ENCODE assay signal across 32 mouse cellular contexts in genomic region chr1:34582218-34582617, GRCm38 (mm10). TPM values are rescaled to one million over a fixed set of nuclear protein-coding genes. Genes with fewer than 3 reads are reported as not detected.
DNase-seq lines count a peak whose midpoint lies in the region; ATAC-seq and TF ChIP-seq lines count a peak whose summit lies in the region.
"Had no signal": no experiment of that assay in that cellular context is flagged by ENCODE, and none has a peak within 500 bp of the region (broad histone marks: within the 10 kb centered on the region; RNA-seq: fewer than 3 reads in every experiment).

No protein-coding gene starts in this region.

- H3K4me3 ChIP-seq in intestine, embryonic 14.5 days (ENCODE audit: low read depth, low read length) = no peak overlapping the region
- H3K4me3 ChIP-seq in intestine, postnatal 0 days (ENCODE audit: low read depth, low read length) = no peak overlapping the region
- 0 out of 2 replicates have a peak overlapping the region, but pooled peaks have one; percentile 5 for H3K4me3 ChIP-seq in midbrain, embryonic 16.5 days (ENCODE audit: low read depth, low read length)
- no peak overlapping the region for H3K4me3 ChIP-seq in midbrain, embryonic 13.5 days (replicated peaks)
- no peak overlapping the region for H3K4me3 ChIP-seq in midbrain, postnatal 0 days (ENCODE audit: low read depth, low read length)
- H3K4me3 ChIP-seq: embryonic facial prominence, embryonic 10.5 days; embryonic facial prominence, embryonic 15.5 days; forebrain, embryonic 13.5 days; limb, embryonic 10.5 days; limb, embryonic 15.5 days; liver, embryonic 13.5 days; stomach, embryonic 15.5 days had no signal

- H3K36me3 ChIP-seq in intestine, embryonic 14.5 days (ENCODE audit: control insufficient read depth, insufficient read depth, low read length) = no peaks in the 10 kb centered on the region
- H3K36me3 ChIP-seq in intestine, postnatal 0 days (ENCODE audit: control insufficient read depth, insufficient read depth) = no peaks in the 10 kb centered on the region
- H3K36me3 ChIP-seq in midbrain, embryonic 16.5 days (ENCODE audit: control insufficient read depth, insufficient read depth, low read length) = peaks cover 8% of the 10 kb centered on the region; the same call in 1 of the 2 replicates
- peaks cover 8% of the 10 kb centered on the region for H3K36me3 ChIP-seq in midbrain, embryonic 13.5 days
- H3K36me3 ChIP-seq in midbrain, postnatal 0 days (ENCODE audit: insufficient read depth, low read length) = peaks cover 8% of the 10 kb centered on the region
- H3K36me3 ChIP-seq: embryonic facial prominence, embryonic 10.5 days; embryonic facial prominence, embryonic 15.5 days; limb, embryonic 10.5 days; limb, embryonic 15.5 days; liver, embryonic 13.5 days; stomach, embryonic 15.5 days had no signal

- 64% methylated on average over 6 of the region's 6 CpGs for WGBS in intestine, embryonic 14.5 days
- WGBS in intestine, postnatal 0 days = 76% methylated on average over 6 of the region's 6 CpGs
- 57% methylated on average over 6 of the region's 6 CpGs for WGBS in midbrain, embryonic 16.5 days
- 70% methylated on average over 6 of the region's 6 CpGs for WGBS in midbrain, embryonic 13.5 days
- 57% methylated on average over 6 of the region's 6 CpGs for WGBS in midbrain, postnatal 0 days

- DNase-seq in cerebellum, postnatal 25 days = peak; percentile 20 to 51
- peak; percentile 13 for DNase-seq in intestine, embryonic 14.5 days (ENCODE audit: low spot score)
- DNase-seq in midbrain, postnatal 0 days (ENCODE audit: low spot score) = no peak
- DNase-seq in right cerebral cortex, postnatal 4 days = no peak
- DNase-seq: adrenal gland, postnatal 25 days; gastrocnemius, postnatal 14 days; heart, postnatal 14 days; kidney, adult 2 months; kidney, postnatal 4 days; layer of hippocampus, adult 9-11 months; liver, embryonic 13.5 days; lung, adult 18-20 months; right cerebral cortex, postnatal 14 days had no signal

- H3K9ac ChIP-seq in intestine, embryonic 14.5 days (ENCODE audit: low read length) = no peak overlapping the region
- H3K9ac ChIP-seq in intestine, postnatal 0 days (ENCODE audit: low read depth, low read length) = no peak overlapping the region
- H3K9ac ChIP-seq in midbrain, embryonic 16.5 days (ENCODE audit: low read depth, low read length) = no peak overlapping the region; the same call in 1 of the 2 replicates
- no peak overlapping the region for H3K9ac ChIP-seq in midbrain, embryonic 13.5 days (replicated peaks)
- peak overlapping the region; percentile 29; the same call in 1 of the 2 replicates for H3K9ac ChIP-seq in midbrain, postnatal 0 days (replicated peaks; ENCODE audit: low read length, poor library complexity, severe bottlenecking)
- H3K9ac ChIP-seq: embryonic facial prominence, embryonic 15.5 days; forebrain, embryonic 13.5 days; limb, embryonic 15.5 days; liver, embryonic 13.5 days; stomach, embryonic 15.5 days had no signal

- no peak for TF ChIP-seq CTCF in intestine, postnatal 0 days (IDR thresholded peaks at IDR 0.05; ENCODE audit: low read depth)
- no peak for TF ChIP-seq CTCF in midbrain, postnatal 0 days (IDR thresholded peaks at IDR 0.05)

- ATAC-seq in cerebellum, adult (ENCODE audit: insufficient number of reproducible peaks, low FRiP score, low TSS enrichment) = no peak
- ATAC-seq in intestine, embryonic 14.5 days (replicated peaks; ENCODE audit: low FRiP score, low TSS enrichment, low read depth) = no peak
- no peak for ATAC-seq in intestine, postnatal 0 days
- no peak for ATAC-seq in midbrain, embryonic 16.5 days
- ATAC-seq in midbrain, embryonic 13.5 days = no peak
- ATAC-seq in midbrain, postnatal 0 days (ENCODE audit: low FRiP score) = no peak
- ATAC-seq: forebrain, embryonic 13.5 days; lung, postnatal 0 days had no signal

- no peaks in the 10 kb centered on the region for H3K4me1 ChIP-seq in intestine, embryonic 14.5 days (replicated peaks; ENCODE audit: control insufficient read depth, insufficient read depth, low read length)
- no peaks in the 10 kb centered on the region for H3K4me1 ChIP-seq in intestine, postnatal 0 days (replicated peaks; ENCODE audit: control insufficient read depth, insufficient read depth, low read length)
- H3K4me1 ChIP-seq in midbrain, embryonic 16.5 days (ENCODE audit: control insufficient read depth, insufficient read depth, low read length) = peaks cover 34% of the 10 kb centered on the region
- peaks cover 45% of the 10 kb centered on the region for H3K4me1 ChIP-seq in midbrain, embryonic 13.5 days (replicated peaks)
- H3K4me1 ChIP-seq in midbrain, postnatal 0 days (ENCODE audit: insufficient read depth, low read length) = peaks cover 9% of the 10 kb centered on the region; the same call in 1 of the 2 replicates

- H3K27ac ChIP-seq in intestine, embryonic 14.5 days (ENCODE audit: low read depth) = no peak overlapping the region
- H3K27ac ChIP-seq in intestine, postnatal 0 days (ENCODE audit: low read depth, low read length) = no peak overlapping the region
- H3K27ac ChIP-seq in midbrain, embryonic 16.5 days (ENCODE audit: low read length) = no peak overlapping the region
- no peak overlapping the region for H3K27ac ChIP-seq in midbrain, embryonic 13.5 days
- H3K27ac ChIP-seq in midbrain, postnatal 0 days (ENCODE audit: low read depth, low read length) = no peak overlapping the region
- H3K27ac ChIP-seq: embryonic facial prominence, embryonic 10.5 days; embryonic facial prominence, embryonic 15.5 days; forebrain, embryonic 13.5 days; limb, embryonic 10.5 days; limb, embryonic 15.5 days; liver, embryonic 13.5 days; macrophage; stomach, embryonic 15.5 days had no signal

- H3K9me3 ChIP-seq in intestine, embryonic 14.5 days (ENCODE audit: control insufficient read depth, low read length) = no peaks in the 10 kb centered on the region
- H3K9me3 ChIP-seq in intestine, postnatal 0 days (ENCODE audit: control insufficient read depth) = no peaks in the 10 kb centered on the region
- no peaks in the 10 kb centered on the region for H3K9me3 ChIP-seq in midbrain, embryonic 16.5 days (replicated peaks; ENCODE audit: control insufficient read depth, low read length, poor library complexity, severe bottlenecking)
- H3K9me3 ChIP-seq in midbrain, embryonic 13.5 days = no peaks in the 10 kb centered on the region
- H3K9me3 ChIP-seq in midbrain, postnatal 0 days (ENCODE audit: low read length) = no peaks in the 10 kb centered on the region
- H3K9me3 ChIP-seq: embryonic facial prominence, embryonic 10.5 days; embryonic facial prominence, embryonic 15.5 days; forebrain, embryonic 13.5 days; limb, embryonic 10.5 days; limb, embryonic 15.5 days; liver, embryonic 13.5 days; stomach, embryonic 15.5 days had no signal

- no peak overlapping the region for H3K4me2 ChIP-seq in intestine, embryonic 14.5 days (ENCODE audit: low read length)
- no peak overlapping the region for H3K4me2 ChIP-seq in intestine, postnatal 0 days (replicated peaks; ENCODE audit: low read depth)
- H3K4me2 ChIP-seq in midbrain, embryonic 16.5 days (ENCODE audit: low read length) = peak overlapping the region; percentile 39
- H3K4me2 ChIP-seq in midbrain, embryonic 13.5 days (replicated peaks) = no peak overlapping the region
- peak overlapping the region; percentile 24 for H3K4me2 ChIP-seq in midbrain, postnatal 0 days (ENCODE audit: low read depth, low read length, poor library complexity, severe bottlenecking)
- H3K4me2 ChIP-seq: embryonic facial prominence, embryonic 15.5 days; forebrain, embryonic 13.5 days; limb, embryonic 15.5 days; liver, embryonic 13.5 days; stomach, embryonic 15.5 days had no signal

- peaks cover 28% of the 10 kb centered on the region for H3K27me3 ChIP-seq in intestine, embryonic 14.5 days (replicated peaks; ENCODE audit: control insufficient read depth, insufficient read depth, low read length)
- H3K27me3 ChIP-seq in intestine, postnatal 0 days (replicated peaks; ENCODE audit: control insufficient read depth, insufficient read depth, low read length) = peaks cover 16% of the 10 kb centered on the region
- no peaks in the 10 kb centered on the region; the same call in 1 of the 2 replicates for H3K27me3 ChIP-seq in midbrain, embryonic 16.5 days (ENCODE audit: control insufficient read depth, insufficient read depth, low read depth, low read length)
- H3K27me3 ChIP-seq in midbrain, embryonic 13.5 days = peaks cover 20% of the 10 kb centered on the region
- no peaks in the 10 kb centered on the region for H3K27me3 ChIP-seq in midbrain, postnatal 0 days (ENCODE audit: insufficient read depth, low read length)

RNA-seq across cellular contexts. Expression of gene Amer3, which starts 2.8 kb away (rescaled TPM):
- polyA plus RNA-seq in intestine, embryonic 14.5 days (2014; fragmentation: Nextera tagmentation; extraction: Ambion mirVana) = 1.2 TPM in 2 replicates
- polyA plus RNA-seq in intestine, postnatal 0 days (2015; fragmentation: Nextera tagmentation; extraction: Ambion mirVana) = 0.18 and 0.31 TPM in 2 replicates
- 36.9 and 38.1 TPM in 2 replicates for polyA plus RNA-seq in midbrain, embryonic 16.5 days (2015; fragmentation: Nextera tagmentation; extraction: Ambion mirVana)
- polyA plus RNA-seq in midbrain, embryonic 13.5 days (2015; fragmentation: Nextera tagmentation; extraction: Ambion mirVana) = 23.1 and 23.5 TPM in 2 replicates
- 62.3 and 67.5 TPM in 2 replicates for total RNA-seq in midbrain, postnatal 0 days (2014; rRNA removed)
- 23.6 and 25.3 TPM in 2 replicates for polyA plus RNA-seq in midbrain, postnatal 0 days (2015; fragmentation: Nextera tagmentation; extraction: Ambion mirVana)
- total RNA-seq: gastrocnemius, postnatal 14 days; granulocyte monocyte progenitor cell, adult 5-6 weeks; heart, postnatal 14 days; megakaryocyte-erythroid progenitor cell, adult 5-6 weeks had no signal
- polyA plus RNA-seq: heart, embryonic 14.5 days; limb, embryonic 10.5 days; liver, embryonic 13.5 days; lung, postnatal 0 days; macrophage had no signal

RNA-seq across cellular contexts. Expression of gene Prss40, which starts 21.5 kb away (rescaled TPM):
- polyA plus RNA-seq in intestine, embryonic 14.5 days (2014; fragmentation: Nextera tagmentation; extraction: Ambion mirVana) = not detected in 2 replicates
- not detected in 2 replicates for polyA plus RNA-seq in intestine, postnatal 0 days (2015; fragmentation: Nextera tagmentation; extraction: Ambion mirVana)
- 0.25 TPM in 1 of 2 replicates, not detected in the other for polyA plus RNA-seq in midbrain, embryonic 16.5 days (2015; fragmentation: Nextera tagmentation; extraction: Ambion mirVana)
- not detected in 2 replicates for polyA plus RNA-seq in midbrain, embryonic 13.5 days (2015; fragmentation: Nextera tagmentation; extraction: Ambion mirVana)
- not detected in 2 replicates for total RNA-seq in midbrain, postnatal 0 days (2014; rRNA removed)
- polyA plus RNA-seq in midbrain, postnatal 0 days (2015; fragmentation: Nextera tagmentation; extraction: Ambion mirVana) = 0.18 and 0.19 TPM in 2 replicates
- total RNA-seq: adrenal gland, adult 18-20 months; adrenal gland, postnatal 25 days; gastrocnemius, postnatal 14 days; granulocyte monocyte progenitor cell, adult 5-6 weeks; heart, postnatal 14 days; left cerebral cortex, postnatal 10 days; megakaryocyte-erythroid progenitor cell, adult 5-6 weeks had no signal
- polyA plus RNA-seq: embryonic facial prominence, embryonic 10.5 days; embryonic facial prominence, embryonic 15.5 days; forebrain, embryonic 13.5 days; heart, embryonic 14.5 days; kidney, adult 2 months; kidney, embryonic 16.5 days; limb, embryonic 10.5 days; limb, embryonic 15.5 days; liver, embryonic 13.5 days; lung, postnatal 0 days; macrophage; neural tube, embryonic 11.5 days; stomach, embryonic 15.5 days had no signal

RNA-seq across cellular contexts. Expression of gene Cfc1, which starts 46.8 kb away (rescaled TPM):
- polyA plus RNA-seq in intestine, embryonic 14.5 days (2014; fragmentation: Nextera tagmentation; extraction: Ambion mirVana) = 0.23 TPM in 2 replicates
- polyA plus RNA-seq in intestine, postnatal 0 days (2015; fragmentation: Nextera tagmentation; extraction: Ambion mirVana) = not detected in 2 replicates
- 0.60 TPM in 1 of 2 replicates, not detected in the other for polyA plus RNA-seq in midbrain, embryonic 16.5 days (2015; fragmentation: Nextera tagmentation; extraction: Ambion mirVana)
- not detected in 2 replicates for polyA plus RNA-seq in midbrain, embryonic 13.5 days (2015; fragmentation: Nextera tagmentation; extraction: Ambion mirVana)
- total RNA-seq in midbrain, postnatal 0 days (2014; rRNA removed) = not detected in 2 replicates
- polyA plus RNA-seq in midbrain, postnatal 0 days (2015; fragmentation: Nextera tagmentation; extraction: Ambion mirVana) = 0.44 and 1.2 TPM in 2 replicates
- total RNA-seq: adrenal gland, adult 18-20 months; adrenal gland, postnatal 25 days; gastrocnemius, postnatal 14 days; granulocyte monocyte progenitor cell, adult 5-6 weeks; heart, postnatal 14 days; left cerebral cortex, postnatal 10 days; megakaryocyte-erythroid progenitor cell, adult 5-6 weeks had no signal
- polyA plus RNA-seq: forebrain, embryonic 13.5 days; heart, embryonic 14.5 days; kidney, adult 2 months; limb, embryonic 10.5 days; liver, embryonic 13.5 days; lung, postnatal 0 days; macrophage; neural tube, embryonic 11.5 days had no signal

Comparison
In these comparisons a context has a peak if more than half of its experiments do, and no peak if none do; other contexts are left out.
1. H3K4me2 ChIP-seq: peak in midbrain, embryonic 16.5 days (single experiment) and midbrain, postnatal 0 days (single experiment); none in intestine, embryonic 14.5 days (single experiment), intestine, postnatal 0 days (single experiment) and midbrain, embryonic 13.5 days (single experiment).
2. DNase-seq: peak in cerebellum, postnatal 25 days (2 of 2) and intestine, embryonic 14.5 days (single experiment); none in midbrain, postnatal 0 days (single experiment) and right cerebral cortex, postnatal 4 days (single experiment).
3. RNA of gene Amer3, which starts 2.8 kb away (polyA plus RNA-seq): 36.9 to 38.1 TPM in midbrain, embryonic 16.5 days, 23.6 to 25.3 TPM in midbrain, postnatal 0 days and 23.1 to 23.5 TPM in midbrain, embryonic 13.5 days; 1.2 TPM in intestine, embryonic 14.5 days and 0.18 to 0.31 TPM in intestine, postnatal 0 days; every median in the first group is over 10 times any median in the second.